Mouse (Mus musculus) urinary bladder, postnatal 36 days (tissue): Measurements from ENCODE around the gene Cs.
"Not testable (repeated sequence)": the region's sequence is repeated elsewhere in the genome, so short reads cannot be mapped to it uniquely, and the experiment has no call there.

Experiments
- DNase-seq, 2 experiments: peaks; one replicate each; pipeline ENCODE4 v3.0.0; 2022; ENCODE audit warnings: low spot score in 2 of 2, mixed read lengths in 1 of 2

The Cs gene

GRCm38 (mm10) chr10:128332358-128333249 is 4.9 kb upstream of the Cs start:
- not testable (repeated sequence) for DNase-seq

- peak; percentile 60 to 76 for DNase-seq
Observed at GRCm38 (mm10) chr10:128335582-128335981, 2.0 kb upstream of the Cs start.

GRCm38 (mm10) chr10:128336195-128336594 is 1.3 kb upstream of the Cs start:
- DNase-seq = no peak

GRCm38 (mm10) chr10:128336597-128336996 is 937 bp upstream of the Cs start:
- no peak for DNase-seq

GRCm38 (mm10) chr10:128338415-128338814 is 881 bp downstream of the Cs start:
- no peak for DNase-seq

- no peak for DNase-seq
Observed at GRCm38 (mm10) chr10:128338948-128339347, 1.4 kb downstream of the Cs start.

- no peak for DNase-seq
Observed at GRCm38 (mm10) chr10:128340257-128340656, 2.7 kb downstream of the Cs start.

- no peak for DNase-seq
Observed at GRCm38 (mm10) chr10:128343436-128343835, 5.9 kb downstream of the Cs start.

GRCm38 (mm10) chr10:128344568-128345275 is 7.2 kb downstream of the Cs start:
- peak; percentile 67 to 84 for DNase-seq

GRCm38 (mm10) chr10:128347541-128347940 is 10.0 kb downstream of the Cs start:
- no peak for DNase-seq

- peak; percentile 23 to 42 for DNase-seq
Observed at GRCm38 (mm10) chr10:128358796-128359195, 21.3 kb downstream of the Cs start.

GRCm38 (mm10) chr10:128359226-128359625 is 21.7 kb downstream of the Cs start:
- DNase-seq = no peak

- no peak for DNase-seq
Observed at GRCm38 (mm10) chr10:128361836-128362235, 24.3 kb downstream of the Cs start.

GRCm38 (mm10) chr10:128362568-128362967 is 25.0 kb downstream of the Cs start:
- DNase-seq = no peak

- DNase-seq = no peak
Observed at GRCm38 (mm10) chr10:128367899-128368401, 30.4 kb downstream of the Cs start.

- DNase-seq = peak; percentile 81 to 91
Observed at GRCm38 (mm10) chr10:128368402-128369217, 31.1 kb downstream of the Cs start, which contains the start of gene Coq10a. TSS of gene Coq10a (minus strand) at chr10:128368997.

- no peak for DNase-seq
Observed at GRCm38 (mm10) chr10:128369218-128369543, 31.6 kb downstream of the Cs start.

- no peak for DNase-seq
Observed at GRCm38 (mm10) chr10:128369599-128369998, 32.1 kb downstream of the Cs start.

GRCm38 (mm10) chr10:128370021-128370420 is 32.5 kb downstream of the Cs start:
- DNase-seq = no peak

GRCm38 (mm10) chr10:128370601-128371000 is 33.1 kb downstream of the Cs start:
- DNase-seq = no peak

GRCm38 (mm10) chr10:128372142-128372541 is 34.6 kb downstream of the Cs start:
- DNase-seq = no peak
